Mouse (Mus musculus): ENCODE measurements at regions not wholly inside any gene's neighbourhood (a gene's known extent, or its start where the extent isn't known, plus 50 kb on each side); places are given as distances from the start of the nearest gene placed in this dataset.

GRCm38 (mm10) chr19:21154162-21154561 lies 117.9 kb upstream of the Zfand5 start:
- no peak overlapping the region for H3K27ac ChIP-seq (ENCODE audit: low read length)
- H3K27me3 ChIP-seq (replicated peaks; ENCODE audit: control insufficient read depth, insufficient read depth, low read length): no peaks in the 10 kb centered on the region
- no peak overlapping the region for H3K4me3 ChIP-seq (ENCODE audit: low read length)
- no peak overlapping the region for H3K9ac ChIP-seq (ENCODE audit: low read depth, low read length)
- 54% methylated on average over 1 of the region's 1 CpGs for WGBS
- H3K4me1 ChIP-seq (ENCODE audit: control insufficient read depth, insufficient read depth, low read length): no peaks in the 10 kb centered on the region; the same call in 1 of the 2 replicates
- H3K4me2 ChIP-seq (ENCODE audit: low read depth, low read length): no peak overlapping the region
- ATAC-seq: no peak
- no peaks in the 10 kb centered on the region for H3K36me3 ChIP-seq (ENCODE audit: control insufficient read depth, insufficient read depth, low read length)
- H3K9me3 ChIP-seq (ENCODE audit: control insufficient read depth, low read length): no peaks in the 10 kb centered on the region

GRCm38 (mm10) chr19:21152027-21152426 lies 120.1 kb upstream of the Zfand5 start:
- WGBS: 80% methylated on average over 3 of the region's 3 CpGs
- H3K4me3 ChIP-seq (ENCODE audit: low read length): no peak overlapping the region
- no peak overlapping the region for H3K9ac ChIP-seq (ENCODE audit: low read depth, low read length)
- no peak for ATAC-seq
- H3K36me3 ChIP-seq (ENCODE audit: control insufficient read depth, insufficient read depth, low read length): no peaks in the 10 kb centered on the region
- H3K4me1 ChIP-seq (ENCODE audit: control insufficient read depth, insufficient read depth, low read length): no peaks in the 10 kb centered on the region
- H3K9me3 ChIP-seq (ENCODE audit: control insufficient read depth, low read length): no peaks in the 10 kb centered on the region
- H3K27ac ChIP-seq (ENCODE audit: low read length): no peak overlapping the region
- no peak overlapping the region for H3K4me2 ChIP-seq (ENCODE audit: low read depth, low read length)
- H3K27me3 ChIP-seq (replicated peaks; ENCODE audit: control insufficient read depth, insufficient read depth, low read length): no peaks in the 10 kb centered on the region

GRCm38 (mm10) chr19:21150849-21151248 lies 121.2 kb upstream of the Zfand5 start:
- Histone ChIP-seq H3K4me2 (ENCODE audit: low read depth, low read length) (no peak overlapping the region), H3K27me3 (replicated peaks; ENCODE audit: control insufficient read depth, insufficient read depth, low read length) (no peaks in the 10 kb centered on the region), H3K4me3 (ENCODE audit: low read length) (no peak overlapping the region), H3K9me3 (ENCODE audit: control insufficient read depth, low read length) (no peaks in the 10 kb centered on the region), H3K4me1 (ENCODE audit: control insufficient read depth, insufficient read depth, low read length) (no peaks in the 10 kb centered on the region), H3K36me3 (ENCODE audit: control insufficient read depth, insufficient read depth, low read length) (no peaks in the 10 kb centered on the region), H3K9ac (ENCODE audit: low read depth, low read length) (no peak overlapping the region), H3K27ac (ENCODE audit: low read length) (no peak overlapping the region)
- WGBS: 77% methylated on average over 3 of the region's 3 CpGs
- no peak for ATAC-seq

- Histone ChIP-seq H3K4me1 (ENCODE audit: control insufficient read depth, insufficient read depth, low read length) (no peaks in the 10 kb centered on the region), H3K4me2 (ENCODE audit: low read depth, low read length) (no peak overlapping the region), H3K27me3 (replicated peaks; ENCODE audit: control insufficient read depth, insufficient read depth, low read length) (no peaks in the 10 kb centered on the region), H3K4me3 (ENCODE audit: low read length) (no peak overlapping the region), H3K27ac (ENCODE audit: low read length) (no peak overlapping the region), H3K9ac (ENCODE audit: low read depth, low read length) (no peak overlapping the region), H3K36me3 (ENCODE audit: control insufficient read depth, insufficient read depth, low read length) (no peaks in the 10 kb centered on the region), H3K9me3 (ENCODE audit: control insufficient read depth, low read length) (no peaks in the 10 kb centered on the region)
- WGBS: 89% methylated on average over 1 of the region's 1 CpGs
- ATAC-seq: peak; percentile 65
Observed at GRCm38 (mm10) chr19:21150241-21150640, 121.8 kb upstream of the Zfand5 start.

- peaks cover 7% of the 10 kb centered on the region; the same call in 1 of the 2 replicates for H3K4me1 ChIP-seq (ENCODE audit: control insufficient read depth, insufficient read depth, low read length)
- H3K9ac ChIP-seq (ENCODE audit: low read depth, low read length): no peak overlapping the region
- WGBS: 70% methylated on average over 4 of the region's 4 CpGs
- peak; percentile 67 for ATAC-seq
- H3K4me2 ChIP-seq (ENCODE audit: low read depth, low read length): no peak overlapping the region
- no peaks in the 10 kb centered on the region for H3K9me3 ChIP-seq (ENCODE audit: control insufficient read depth, low read length)
- no peak overlapping the region for H3K27ac ChIP-seq (ENCODE audit: low read length)
- no peaks in the 10 kb centered on the region for H3K27me3 ChIP-seq (replicated peaks; ENCODE audit: control insufficient read depth, insufficient read depth, low read length)
- no peak overlapping the region for H3K4me3 ChIP-seq (ENCODE audit: low read length)
- no peaks in the 10 kb centered on the region for H3K36me3 ChIP-seq (ENCODE audit: control insufficient read depth, insufficient read depth, low read length)
Observed at GRCm38 (mm10) chr19:21146860-21147390, 125.2 kb upstream of the Zfand5 start.

- Histone ChIP-seq H3K4me2 (ENCODE audit: low read depth, low read length) (no peak overlapping the region), H3K27ac (ENCODE audit: low read length) (peak overlapping the region; percentile 3; the same call in 1 of the 2 replicates), H3K27me3 (replicated peaks; ENCODE audit: control insufficient read depth, insufficient read depth, low read length) (no peaks in the 10 kb centered on the region), H3K9ac (ENCODE audit: low read depth, low read length) (peak overlapping the region; percentile 10; the same call in 1 of the 2 replicates), H3K4me3 (ENCODE audit: low read length) (no peak overlapping the region), H3K9me3 (ENCODE audit: control insufficient read depth, low read length) (no peaks in the 10 kb centered on the region), H3K36me3 (ENCODE audit: control insufficient read depth, insufficient read depth, low read length) (no peaks in the 10 kb centered on the region), H3K4me1 (ENCODE audit: control insufficient read depth, insufficient read depth, low read length) (peaks cover 7% of the 10 kb centered on the region; the same call in 1 of the 2 replicates)
- peak; percentile 89 for ATAC-seq
- WGBS: 18% methylated on average over 13 of the region's 13 CpGs
Observed at GRCm38 (mm10) chr19:21144659-21145283, 127.3 kb upstream of the Zfand5 start.

GRCm38 (mm10) chr19:21143970-21144595 lies 128.0 kb upstream of the Zfand5 start:
- Histone ChIP-seq H3K4me2 (ENCODE audit: low read depth, low read length) (no peak overlapping the region), H3K9ac (ENCODE audit: low read depth, low read length) (no peak overlapping the region), H3K9me3 (ENCODE audit: control insufficient read depth, low read length) (no peaks in the 10 kb centered on the region), H3K27me3 (replicated peaks; ENCODE audit: control insufficient read depth, insufficient read depth, low read length) (no peaks in the 10 kb centered on the region), H3K4me3 (ENCODE audit: low read length) (no peak overlapping the region), H3K36me3 (ENCODE audit: control insufficient read depth, insufficient read depth, low read length) (no peaks in the 10 kb centered on the region), H3K27ac (ENCODE audit: low read length) (no peak overlapping the region), H3K4me1 (ENCODE audit: control insufficient read depth, insufficient read depth, low read length) (peaks cover 7% of the 10 kb centered on the region; the same call in 1 of the 2 replicates)
- no peak for ATAC-seq
- WGBS: 31% methylated on average over 7 of the region's 7 CpGs

GRCm38 (mm10) chr19:21140456-21140855 lies 131.6 kb upstream of the Zfand5 start:
- Histone ChIP-seq H3K9ac (ENCODE audit: low read depth, low read length) (no peak overlapping the region), H3K27me3 (replicated peaks; ENCODE audit: control insufficient read depth, insufficient read depth, low read length) (no peaks in the 10 kb centered on the region), H3K4me3 (ENCODE audit: low read length) (no peak overlapping the region), H3K36me3 (ENCODE audit: control insufficient read depth, insufficient read depth, low read length) (no peaks in the 10 kb centered on the region), H3K27ac (ENCODE audit: low read length) (no peak overlapping the region), H3K4me1 (ENCODE audit: control insufficient read depth, insufficient read depth, low read length) (peaks cover 7% of the 10 kb centered on the region; the same call in 1 of the 2 replicates), H3K4me2 (ENCODE audit: low read depth, low read length) (no peak overlapping the region), H3K9me3 (ENCODE audit: control insufficient read depth, low read length) (no peaks in the 10 kb centered on the region)
- ATAC-seq: no peak
- WGBS: 57% methylated on average over 3 of the region's 3 CpGs

- Histone ChIP-seq H3K27me3 (replicated peaks; ENCODE audit: control insufficient read depth, insufficient read depth, low read length) (no peaks in the 10 kb centered on the region), H3K27ac (ENCODE audit: low read length) (no peak overlapping the region), H3K4me2 (ENCODE audit: low read depth, low read length) (no peak overlapping the region), H3K36me3 (ENCODE audit: control insufficient read depth, insufficient read depth, low read length) (no peaks in the 10 kb centered on the region), H3K9me3 (ENCODE audit: control insufficient read depth, low read length) (no peaks in the 10 kb centered on the region), H3K9ac (ENCODE audit: low read depth, low read length) (no peak overlapping the region), H3K4me3 (ENCODE audit: low read length) (no peak overlapping the region), H3K4me1 (ENCODE audit: control insufficient read depth, insufficient read depth, low read length) (0 out of 2 replicates have a peak, but pooled peaks cover 2% of the 10 kb centered on the region)
- peak; percentile 77 for ATAC-seq
- 74% methylated on average over 8 of the region's 8 CpGs for WGBS
Observed at GRCm38 (mm10) chr19:21138998-21139495, 133.0 kb upstream of the Zfand5 start.

All from intestine, embryonic 16.5 days (tissue).